Mouse (Mus musculus) CD8-positive naive resting alpha-beta T cell, adult 57 days (primary cell): ENCODE data around the gene Sept7. TPM values are rescaled to one million over a fixed set of nuclear protein-coding genes. Genes with fewer than 3 reads are reported as not detected.

Experiments
- total RNA-seq: library from RNA; stranded (reverse); gene quantifications from one replicate; pipeline ENCODE4 v1.2.4, GENCODE M21; 2023

Gene Sept7
- total RNA-seq, result 149 TPM

GRCm38 (mm10) chr9:25252283-25252726, at the start of gene Sept7:
Sept7 (plus strand) TSS chr9:25252439.

Other genes starting within 250 kb of the Sept7 start
- not detected for gene Gm10181, start 163.0 kb upstream of the Sept7 start, total RNA-seq
- 85.0 TPM for gene Herpud2, start 100.6 kb upstream of the Sept7 start, total RNA-seq
- gene Eepd1, start 229.1 kb downstream of the Sept7 start, total RNA-seq, result 2.0 TPM